Mouse (Mus musculus): Measurements from ENCODE around the gene Snph. TPM values are rescaled to one million over a fixed set of nuclear protein-coding genes. Genes with fewer than 3 reads are reported as not detected.

Gene Snph
- polyA plus RNA-seq, 1 experiment from 2014 or later: 1.9 TPM

DNA sequence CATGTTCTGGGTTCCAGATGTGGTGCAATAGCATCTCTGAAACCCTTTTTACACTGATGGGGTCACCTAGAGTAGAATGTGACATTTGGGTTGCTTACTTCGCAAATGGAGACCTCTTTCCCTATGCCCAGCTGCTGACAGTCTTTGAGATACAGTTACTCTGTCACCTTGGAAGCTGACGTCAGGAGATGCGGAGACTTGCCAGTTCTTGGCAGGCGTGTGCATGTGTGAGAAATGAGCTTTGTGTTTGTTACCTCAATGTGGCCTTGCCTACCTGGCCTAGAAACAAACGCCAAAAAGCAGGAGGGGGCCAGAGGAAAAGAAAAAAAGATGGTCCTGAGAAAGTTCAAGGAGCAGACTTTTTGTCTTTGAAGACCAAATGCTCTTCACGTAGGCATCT lies 65.5 kb downstream of the Snph start:
- Histone ChIP-seq H3K9me3 (no peaks in the 10 kb centered on the region), H3K4me3 (no peak overlapping the region), H3K27ac (no peak overlapping the region), H3K9ac (no peak overlapping the region), H3K36me3 (peaks cover 11% of the 10 kb centered on the region), H3K4me1 (no peaks in the 10 kb centered on the region), H3K27me3 (no peaks in the 10 kb centered on the region), H3K4me2 (replicated peaks) (no peak overlapping the region)
- WGBS: 77% methylated on average over 6 of the region's 6 CpGs
- ATAC-seq (ENCODE audit: insufficient number of reproducible peaks, insufficient read depth, low FRiP score, low TSS enrichment): no peak

DNA sequence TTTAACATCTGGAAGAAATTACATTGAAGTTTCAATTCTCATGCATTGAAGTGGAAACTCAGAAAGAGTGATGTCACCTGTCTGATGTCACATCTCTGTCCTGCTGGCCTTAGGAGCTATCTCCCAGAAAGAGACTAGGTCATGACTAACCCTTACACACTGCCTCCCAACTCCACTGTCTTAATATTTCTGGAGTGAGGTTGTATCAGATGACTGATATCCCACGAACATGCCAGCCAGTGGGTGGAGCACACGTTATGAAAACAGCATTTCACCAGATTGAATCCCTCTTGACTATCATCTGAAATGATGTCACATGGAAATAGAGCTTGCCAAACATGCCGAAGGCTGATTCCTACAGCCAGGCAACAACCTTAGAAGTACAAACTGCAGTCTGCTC lies 67.4 kb downstream of the Snph start:
- no peaks in the 10 kb centered on the region for H3K9me3 ChIP-seq
- no peak overlapping the region for H3K4me2 ChIP-seq (replicated peaks)
- no peak overlapping the region for H3K4me3 ChIP-seq
- whole genome bisulfite sequencing: 63% methylated on average over 3 of the region's 3 CpGs
- no peaks in the 10 kb centered on the region for H3K27me3 ChIP-seq
- H3K36me3 ChIP-seq: peaks cover 25% of the 10 kb centered on the region
- no peaks in the 10 kb centered on the region for H3K4me1 ChIP-seq
- no peak overlapping the region for H3K27ac ChIP-seq
- no peak overlapping the region for H3K9ac ChIP-seq
- no peak for ATAC-seq (ENCODE audit: insufficient number of reproducible peaks, insufficient read depth, low FRiP score, low TSS enrichment)

DNA sequence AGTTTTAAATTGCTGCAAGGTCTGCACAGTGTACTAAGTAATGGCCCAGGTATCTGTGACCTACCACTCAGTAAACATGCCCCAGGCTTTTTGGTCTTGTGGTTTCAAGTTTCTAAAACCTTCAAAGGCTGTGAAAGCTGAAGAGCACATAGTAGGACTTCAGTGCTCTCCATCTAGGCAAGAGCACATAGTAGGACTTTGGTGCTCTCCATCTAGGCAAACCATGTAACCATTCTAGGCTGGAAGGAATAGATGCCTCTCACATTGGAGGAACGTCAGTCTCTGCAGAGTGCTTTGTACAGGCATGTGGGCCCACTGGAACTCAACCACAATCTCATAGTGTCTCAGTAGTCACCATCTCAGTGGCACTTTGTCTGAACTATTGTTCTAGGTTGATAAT lies 68.4 kb downstream of the Snph start:
- Histone ChIP-seq H3K4me3 (no peak overlapping the region), H3K9ac (no peak overlapping the region), H3K4me1 (no peaks in the 10 kb centered on the region), H3K9me3 (no peaks in the 10 kb centered on the region), H3K36me3 (peaks cover 35% of the 10 kb centered on the region), H3K27ac (no peak overlapping the region), H3K4me2 (replicated peaks) (no peak overlapping the region), H3K27me3 (no peaks in the 10 kb centered on the region)
- 73% methylated on average over 1 of the region's 1 CpGs for WGBS
- ATAC-seq (ENCODE audit: insufficient number of reproducible peaks, insufficient read depth, low FRiP score, low TSS enrichment): no peak

DNA sequence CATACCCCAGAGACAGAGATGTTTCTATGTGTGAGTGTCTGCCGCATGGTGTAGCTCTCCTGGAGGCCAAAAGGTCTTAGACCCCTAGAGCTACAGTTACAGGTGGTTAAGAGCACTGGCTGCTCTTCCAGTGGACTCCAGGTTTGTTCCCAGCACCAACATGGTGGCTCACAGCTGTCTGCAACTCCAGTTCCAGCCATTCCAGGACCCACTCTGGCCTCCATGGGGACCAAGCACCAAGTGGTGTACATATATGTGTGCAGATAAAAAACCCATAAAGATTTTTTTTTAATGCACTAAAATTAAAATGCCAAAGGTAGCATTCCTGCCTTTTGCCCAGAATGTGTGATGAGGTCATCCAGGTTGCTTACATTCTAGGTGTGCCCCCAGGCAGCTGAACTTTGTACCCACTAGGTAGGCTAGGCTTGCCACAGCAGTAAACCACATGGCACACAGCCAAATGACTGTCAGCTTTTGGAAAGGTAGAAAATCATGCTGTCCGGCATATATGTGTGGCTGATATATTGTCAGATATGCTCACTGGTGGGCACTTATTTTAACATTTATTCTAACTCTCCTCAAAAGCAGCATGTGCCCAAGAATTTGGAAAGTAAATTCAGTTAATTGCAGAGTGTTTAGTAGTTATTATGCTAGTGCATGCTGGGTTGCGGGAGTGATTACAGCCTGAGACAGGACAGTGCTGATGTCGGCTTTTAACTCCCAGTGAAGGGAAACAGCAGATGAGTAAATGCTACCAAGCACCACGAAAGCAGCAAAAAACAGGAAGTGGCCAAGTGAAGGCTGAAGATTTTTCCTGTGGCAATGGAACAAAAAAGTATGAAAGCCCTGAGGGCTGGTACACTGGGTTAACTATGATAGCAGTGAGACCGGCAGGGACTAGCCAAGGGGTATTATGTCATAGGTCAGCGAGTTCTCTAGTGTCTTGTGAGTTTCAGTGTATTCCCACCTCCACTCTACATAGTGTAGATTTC lies 69.2 kb downstream of the Snph start:
- Histone ChIP-seq H3K4me2 (replicated peaks) (no peak overlapping the region), H3K36me3 (peaks cover 39% of the 10 kb centered on the region), H3K4me3 (no peak overlapping the region), H3K27me3 (no peaks in the 10 kb centered on the region), H3K4me1 (no peaks in the 10 kb centered on the region), H3K9ac (no peak overlapping the region), H3K27ac (no peak overlapping the region), H3K9me3 (no peaks in the 10 kb centered on the region)
- ATAC-seq (ENCODE audit: insufficient number of reproducible peaks, insufficient read depth, low FRiP score, low TSS enrichment): no peak
- WGBS: 83% methylated on average over 7 of the region's 7 CpGs

DNA sequence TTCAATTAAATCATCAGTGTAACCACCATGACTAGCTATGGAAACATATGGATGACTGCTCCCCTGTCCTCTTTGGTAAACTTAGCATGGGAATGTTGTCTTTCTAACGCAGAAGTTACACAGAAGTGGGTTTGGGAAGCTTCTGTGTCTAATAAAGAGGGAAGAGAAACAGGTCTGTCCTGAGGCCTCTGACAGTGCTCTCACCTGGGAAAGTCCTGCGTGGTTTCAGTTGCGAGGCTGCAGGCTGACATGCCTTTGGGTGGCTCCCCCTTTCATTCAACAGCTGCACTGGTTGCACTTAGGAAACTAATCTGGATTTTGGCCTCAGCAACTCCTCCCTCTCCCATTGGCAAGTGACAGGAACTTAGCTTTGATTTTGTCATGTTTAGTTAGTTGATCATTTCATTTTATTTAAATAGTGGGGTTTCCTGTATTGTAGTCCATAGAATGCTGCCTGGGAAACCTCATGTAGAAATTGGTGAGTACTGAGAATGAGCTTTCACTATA lies 82.7 kb downstream of the Snph start:
- no peaks in the 10 kb centered on the region for H3K27me3 ChIP-seq
- H3K4me1 ChIP-seq: peaks cover 9% of the 10 kb centered on the region
- H3K4me2 ChIP-seq (replicated peaks): no peak overlapping the region
- WGBS: 89% methylated on average over 3 of the region's 3 CpGs
- no peak overlapping the region for H3K27ac ChIP-seq
- ATAC-seq (ENCODE audit: insufficient number of reproducible peaks, insufficient read depth, low FRiP score, low TSS enrichment): no peak
- no peak overlapping the region for H3K9ac ChIP-seq
- no peaks in the 10 kb centered on the region for H3K9me3 ChIP-seq
- peaks cover 75% of the 10 kb centered on the region for H3K36me3 ChIP-seq
- H3K4me3 ChIP-seq: no peak overlapping the region

DNA sequence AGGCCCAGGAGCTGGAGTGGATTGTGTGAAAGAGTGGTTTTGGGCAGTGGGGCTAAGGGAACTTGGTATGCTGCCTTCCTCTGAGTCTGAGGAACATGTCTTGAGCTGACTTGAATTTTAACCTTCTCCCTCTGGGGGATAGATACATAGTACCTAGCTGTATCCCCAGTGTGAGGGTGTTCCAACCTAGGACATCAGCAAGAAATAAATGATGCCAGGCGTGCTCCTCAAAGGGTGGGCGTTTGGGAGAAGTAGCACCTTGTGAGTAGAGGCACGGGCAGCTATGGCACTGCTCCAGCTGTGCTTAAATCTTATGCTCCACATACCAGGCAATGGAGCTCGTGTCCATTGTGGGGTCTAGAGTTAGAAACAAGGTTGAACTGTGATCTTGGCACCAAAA lies 85.8 kb downstream of the Snph start:
- WGBS: 87% methylated on average over 4 of the region's 4 CpGs
- H3K4me2 ChIP-seq (replicated peaks): no peak overlapping the region

DNA sequence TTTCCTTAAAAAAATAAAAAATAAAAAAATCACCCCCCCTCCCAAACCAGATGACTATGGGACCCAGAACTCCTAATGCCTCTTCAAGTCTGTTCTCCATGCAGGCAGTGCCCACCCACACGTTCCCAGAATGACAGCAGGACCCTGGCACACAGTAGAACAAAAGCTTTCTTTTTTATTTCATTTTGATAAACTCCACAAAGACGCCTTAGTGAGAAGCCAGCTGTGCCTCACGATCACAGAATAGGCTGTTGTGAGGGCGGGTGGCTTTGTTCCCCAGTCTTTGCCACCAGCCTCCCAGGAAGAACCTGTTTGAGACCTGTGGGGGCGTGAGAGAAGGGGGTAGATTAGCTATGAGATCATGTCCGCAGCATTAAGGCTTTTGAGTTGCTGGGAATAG lies 87.7 kb downstream of the Snph start:
- Histone ChIP-seq H3K4me3 (0 out of 2 replicates have a peak overlapping the region, but pooled peaks have one; percentile 8), H3K9me3 (no peaks in the 10 kb centered on the region), H3K4me2 (replicated peaks) (0 out of 2 replicates have a peak overlapping the region, but pooled peaks have one; percentile 62), H3K36me3 (peaks cover 38% of the 10 kb centered on the region), H3K9ac (no peak overlapping the region; the same call in 1 of the 2 replicates), H3K27ac (no peak overlapping the region), H3K27me3 (no peaks in the 10 kb centered on the region), H3K4me1 (peaks cover 29% of the 10 kb centered on the region)
- WGBS: 70% methylated on average over 6 of the region's 6 CpGs
- no peak for ATAC-seq (ENCODE audit: insufficient number of reproducible peaks, insufficient read depth, low FRiP score, low TSS enrichment)

More for the DNA sequence above, 85.8 kb downstream of the Snph start:
- Histone ChIP-seq H3K9me3 (no peaks in the 10 kb centered on the region), H3K27me3 (no peaks in the 10 kb centered on the region), H3K4me3 (no peak overlapping the region), H3K9ac (no peak overlapping the region), H3K4me1 (peaks cover 25% of the 10 kb centered on the region), H3K36me3 (peaks cover 56% of the 10 kb centered on the region), H3K27ac (no peak overlapping the region)
- no peak for ATAC-seq (ENCODE audit: insufficient number of reproducible peaks, insufficient read depth, low FRiP score, low TSS enrichment)

DNA sequence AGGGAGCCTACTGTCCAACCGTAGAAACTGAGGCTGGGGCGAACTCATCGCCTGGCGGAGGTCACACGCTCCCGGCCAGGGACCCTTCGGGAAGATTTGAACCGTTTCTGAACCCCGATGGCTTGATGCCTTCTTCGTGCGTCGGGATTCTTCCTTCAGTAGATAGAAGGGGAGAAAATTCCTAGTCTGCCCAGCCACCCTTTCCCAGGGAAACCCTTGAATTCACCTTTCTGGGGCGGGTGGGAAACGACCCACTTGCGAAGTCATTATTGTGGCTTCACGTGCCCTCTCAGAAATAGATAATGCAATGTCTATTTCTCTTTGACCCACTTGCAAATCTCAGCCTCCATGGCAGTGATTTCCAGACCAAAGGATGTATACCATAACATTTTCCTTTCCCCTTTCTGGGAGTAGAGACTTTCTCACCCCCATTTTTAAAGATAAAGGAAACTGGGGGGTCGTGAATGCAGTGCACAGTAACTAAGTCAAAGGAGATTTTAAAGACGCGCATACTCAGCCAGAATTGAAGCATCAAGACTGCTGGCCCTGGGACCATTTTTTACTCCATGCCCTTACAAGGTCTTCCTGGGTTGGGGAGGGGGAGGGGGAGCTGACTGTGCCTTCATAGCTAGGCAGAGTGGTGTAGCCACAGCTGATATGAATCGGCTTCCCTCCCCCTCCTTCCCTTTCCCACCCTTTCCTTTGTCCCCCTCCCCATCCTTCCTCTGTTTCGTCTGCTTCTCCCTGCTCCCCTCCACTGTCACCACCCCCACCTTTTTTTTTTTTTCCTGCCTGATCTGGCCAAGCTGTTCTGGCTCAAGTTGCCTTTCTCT lies 89.1 kb downstream of the Snph start:
- peaks cover 29% of the 10 kb centered on the region for H3K4me1 ChIP-seq
- H3K27ac ChIP-seq: peak overlapping the region; percentile 90
- H3K4me3 ChIP-seq: peak overlapping the region; percentile 97
- H3K9me3 ChIP-seq: no peaks in the 10 kb centered on the region
- WGBS: under 1% methylated on average over 21 of the region's 21 CpGs
- ATAC-seq (ENCODE audit: insufficient number of reproducible peaks, insufficient read depth, low FRiP score, low TSS enrichment): 0 out of 2 replicates have a peak, but pooled peaks have one; percentile 16
- H3K9ac ChIP-seq: peak overlapping the region; percentile 86
- no peaks in the 10 kb centered on the region for H3K27me3 ChIP-seq
- H3K4me2 ChIP-seq (replicated peaks): peak overlapping the region; percentile 62
- peaks cover 29% of the 10 kb centered on the region; the same call in 1 of the 2 replicates for H3K36me3 ChIP-seq

DNA sequence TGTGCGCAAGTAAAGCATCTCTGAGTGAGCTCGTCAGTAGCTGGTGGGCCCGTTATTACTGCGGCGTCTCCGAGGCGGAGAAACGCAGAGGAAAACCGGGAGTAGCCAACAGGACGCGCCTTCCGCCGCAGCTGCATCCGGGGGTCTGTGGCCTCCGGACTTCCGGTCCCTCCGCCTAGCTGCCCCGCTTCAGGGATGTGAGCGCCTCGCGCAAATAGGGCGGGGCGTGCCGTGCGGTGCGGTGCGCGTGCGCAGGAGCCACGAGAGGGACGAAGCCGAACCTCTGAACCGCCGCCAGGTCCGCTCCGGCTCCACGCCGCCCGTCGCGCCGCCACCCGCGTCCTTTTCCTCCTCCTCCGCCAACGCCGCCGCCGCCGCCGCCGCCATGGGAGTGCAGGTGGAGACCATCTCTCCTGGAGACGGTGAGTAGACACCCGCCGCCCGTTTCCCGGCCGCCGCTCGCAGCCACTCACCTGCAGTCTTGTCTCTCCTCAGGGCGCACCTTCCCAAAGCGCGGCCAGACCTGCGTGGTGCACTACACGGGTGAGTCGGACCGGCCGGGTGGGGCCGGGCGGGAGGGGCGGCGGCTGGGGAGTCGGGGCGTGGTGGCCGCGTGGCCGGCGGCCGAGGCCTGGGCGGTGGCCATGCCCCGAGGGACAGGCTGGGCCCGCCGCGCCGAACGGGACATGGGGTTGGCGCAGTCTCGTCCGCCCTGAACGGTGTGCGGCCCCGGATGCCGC lies 89.9 kb downstream of the Snph start, which contains the start of gene Fkbp1a:
Fkbp1a (plus strand) TSS at position 161 of the 740 bp plus-strand sequence.
- Histone ChIP-seq H3K4me2 (replicated peaks) (peak within 1 kb of the TSS; percentile 62), H3K36me3 (peaks cover 22% of the 10 kb centered on the region; the same call in 1 of the 2 replicates), H3K27me3 (no peaks in the 10 kb centered on the region), H3K4me1 (peaks cover 29% of the 10 kb centered on the region), H3K9me3 (no peaks in the 10 kb centered on the region), H3K9ac (peak within 1 kb of the TSS; percentile 86), H3K27ac (peak within 1 kb of the TSS; percentile 90), H3K4me3 (peak within 1 kb of the TSS; percentile 97)
- under 1% methylated on average over 78 of the region's 93 CpGs for WGBS
- ATAC-seq (ENCODE audit: insufficient number of reproducible peaks, insufficient read depth, low FRiP score, low TSS enrichment): peak; percentile 94
